Mouse (Mus musculus) C2C12 (cell line): ENCODE results near the gene Gm45521. TPM values are rescaled to one million over a fixed set of nuclear protein-coding genes. Genes with fewer than 3 reads are reported as not detected.

Experiments used
- H3K27me3 ChIP-seq: one replicate; pipeline ENCODE4 v1.6.1; 2011; ENCODE audit not compliant: control insufficient read depth, insufficient read depth, insufficient read length
- H3K36me3 ChIP-seq: one replicate; pipeline ENCODE4 v1.6.1; 2011; ENCODE audit not compliant: control insufficient read depth, insufficient read depth
- H3K4me3 ChIP-seq: one replicate; pipeline ENCODE4 v1.5.1; 2011; ENCODE audit warnings: mild to moderate bottlenecking, control low read depth; ENCODE audit not compliant: poor library complexity, insufficient read depth, severe bottlenecking
- H3K79me2 ChIP-seq: one replicate; pipeline ENCODE4 v1.6.1; 2011; ENCODE audit not compliant: control insufficient read depth, insufficient read depth
- H3K79me3 ChIP-seq: one replicate; pipeline ENCODE4 v1.6.1; 2011; ENCODE audit warnings: low read depth, control low read depth
- H3ac ChIP-seq: one replicate; pipeline ENCODE3; 2011; ENCODE audit warnings: low read depth; ENCODE audit not compliant: control insufficient read depth, insufficient read length
- CEBPB ChIP-seq: IDR thresholded peaks from one replicate; pipeline ENCODE4 v1.6.1; 2011; ENCODE audit warnings: low read depth, mild to moderate bottlenecking, control low read depth, moderate library complexity
- CTCF ChIP-seq: IDR thresholded peaks from one replicate; pipeline ENCODE4 v1.5.1; 2011; ENCODE audit not compliant: control insufficient read depth, insufficient read depth, insufficient read length
- FOSL1 ChIP-seq: IDR thresholded peaks from one replicate; pipeline ENCODE4 v1.8.0; 2011; ENCODE audit warnings: mild to moderate bottlenecking, low read length; ENCODE audit not compliant: poor library complexity, insufficient read depth, severe bottlenecking
- MAX ChIP-seq: IDR thresholded peaks from one replicate; pipeline ENCODE4 v1.6.1; 2011; ENCODE audit warnings: mild to moderate bottlenecking, control low read depth
- MYOD1 ChIP-seq: IDR thresholded peaks from one replicate; pipeline ENCODE4 v1.6.1; 2011; ENCODE audit warnings: low read depth; ENCODE audit not compliant: control insufficient read depth, insufficient read length
- MYOG ChIP-seq: IDR thresholded peaks from one replicate; pipeline ENCODE4 v1.6.1; 2011; ENCODE audit not compliant: control insufficient read depth, insufficient read length; ENCODE audit errors: extremely low read depth
- USF1 ChIP-seq: IDR thresholded peaks from one replicate; pipeline ENCODE4 v1.6.1; 2011; ENCODE audit warnings: low read depth, mild to moderate bottlenecking, control low read depth, moderate library complexity
- polyA plus RNA-seq: library from polyadenylated mRNA; unstranded; fragments of >200 nt; fragmentation: generic; extraction: Trizol; gene quantifications from one replicate; pipeline ENCODE4 v1.2.1, GENCODE M21; 2012; ENCODE audit warnings: missing spikeins

Gene Gm45521
- polyA plus RNA-seq, 1 experiment, result not detected

GRCm38 (mm10) chr14:7943801-7944135 is 13.3 kb upstream of the Gm45521 start:
- Histone ChIP-seq H3K79me2 (no peaks in the 10 kb centered on the region), H3K36me3 (peaks cover 98% of the 10 kb centered on the region), H3K79me3 (no peaks in the 10 kb centered on the region), H3K4me3 (no peak overlapping the region), H3ac (no peak overlapping the region), H3K27me3 (no peaks in the 10 kb centered on the region)
- TF ChIP-seq MYOD1 (no peak), MAX (no peak), MYOG (no peak), CEBPB (no peak), FOSL1 (no peak), USF1 (no peak), CTCF (no peak)

- TF ChIP-seq MAX (no peak), FOSL1 (no peak), CTCF (peak; percentile 12), MYOD1 (no peak)
- peaks cover 98% of the 10 kb centered on the region for H3K36me3 ChIP-seq
- H3K79me2 ChIP-seq, result no peaks in the 10 kb centered on the region
Measured at GRCm38 (mm10) chr14:7944349-7945039, 12.6 kb upstream of the Gm45521 start.

DNA sequence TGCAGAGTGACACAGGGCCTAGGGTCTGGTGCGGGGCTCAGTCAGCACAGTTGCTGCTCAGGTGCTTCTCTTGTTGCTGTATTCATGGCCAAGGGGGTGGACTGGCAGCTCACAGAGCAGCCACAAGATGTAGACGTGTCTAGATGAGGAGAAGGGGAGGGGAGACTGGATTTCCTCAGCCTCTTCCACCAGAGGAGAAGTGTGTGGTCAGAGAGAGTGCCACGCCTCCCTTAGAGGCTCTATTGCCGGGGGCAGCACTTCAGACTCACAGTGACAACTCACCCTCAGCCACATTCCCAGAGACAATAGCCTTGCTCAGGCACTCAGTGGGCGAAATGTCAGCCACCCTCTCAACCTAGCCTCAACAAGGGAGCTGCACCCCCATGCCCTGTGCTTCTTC is 11.8 kb upstream of the Gm45521 start:
- Histone ChIP-seq H3K4me3 (no peak overlapping the region), H3K27me3 (no peaks in the 10 kb centered on the region), H3K36me3 (peaks cover 100% of the 10 kb centered on the region), H3K79me3 (no peaks in the 10 kb centered on the region), H3ac (no peak overlapping the region), H3K79me2 (no peaks in the 10 kb centered on the region)
- TF ChIP-seq FOSL1 (no peak), CTCF (no peak), CEBPB (no peak), MAX (no peak), USF1 (no peak)

More at GRCm38 (mm10) chr14:7944349-7945039, 12.6 kb upstream of the Gm45521 start:
- Histone ChIP-seq H3K4me3 (no peak overlapping the region), H3ac (no peak overlapping the region), H3K79me3 (no peaks in the 10 kb centered on the region), H3K27me3 (no peaks in the 10 kb centered on the region)

- Histone ChIP-seq H3K79me3 (no peaks in the 10 kb centered on the region), H3K36me3 (peaks cover 58% of the 10 kb centered on the region), H3ac (no peak overlapping the region), H3K27me3 (no peaks in the 10 kb centered on the region), H3K79me2 (no peaks in the 10 kb centered on the region), H3K4me3 (no peak overlapping the region)
- no peak for TF ChIP-seq USF1
- no peak for TF ChIP-seq CEBPB
- no peak for TF ChIP-seq FOSL1
- TF ChIP-seq MYOG, result no peak
- TF ChIP-seq MAX, result no peak
- TF ChIP-seq CTCF, result no peak
- TF ChIP-seq MYOD1, result no peak
Measured at GRCm38 (mm10) chr14:7951234-7951633, 5.9 kb upstream of the Gm45521 start.

- H3ac ChIP-seq, result no peak overlapping the region
- H3K4me3 ChIP-seq, result no peak overlapping the region
- no peaks in the 10 kb centered on the region for H3K79me3 ChIP-seq
- no peaks in the 10 kb centered on the region for H3K27me3 ChIP-seq
- H3K79me2 ChIP-seq, result no peaks in the 10 kb centered on the region
- peaks cover 43% of the 10 kb centered on the region for H3K36me3 ChIP-seq
- TF ChIP-seq MYOD1 (no peak), FOSL1 (no peak), CEBPB (no peak), CTCF (no peak), USF1 (no peak), MAX (no peak), MYOG (no peak)
Measured at GRCm38 (mm10) chr14:7952610-7953254, 4.4 kb upstream of the Gm45521 start.

DNA sequence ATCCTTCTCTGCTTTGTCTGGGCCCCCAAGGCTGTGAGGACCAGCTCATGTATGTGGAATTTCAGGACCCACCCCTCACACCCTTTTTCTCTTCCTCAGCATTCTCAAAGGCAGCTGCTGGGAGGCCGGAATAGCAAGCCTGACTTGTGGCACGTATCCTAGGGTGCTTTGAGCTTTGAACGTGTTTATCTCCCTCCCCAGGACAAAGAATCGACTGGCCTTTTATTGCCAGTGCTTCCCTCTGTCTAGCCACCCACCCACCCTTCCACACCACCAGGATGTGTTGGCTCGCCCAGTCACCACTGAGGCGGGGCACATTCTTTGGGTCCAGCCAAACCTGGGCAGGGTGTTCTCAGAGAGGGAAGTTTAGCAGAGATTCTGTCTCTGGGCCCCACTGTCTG is 3.0 kb upstream of the Gm45521 start:
- H3K79me2 ChIP-seq, result no peaks in the 10 kb centered on the region
- no peak overlapping the region for H3ac ChIP-seq
- no peaks in the 10 kb centered on the region for H3K79me3 ChIP-seq
- H3K4me3 ChIP-seq, result no peak overlapping the region
- no peak for TF ChIP-seq USF1
- TF ChIP-seq MAX, result no peak
- TF ChIP-seq FOSL1, result no peak
- no peak for TF ChIP-seq CTCF
- TF ChIP-seq MYOD1, result no peak
- TF ChIP-seq CEBPB, result no peak
- TF ChIP-seq MYOG, result no peak
- no peaks in the 10 kb centered on the region for H3K27me3 ChIP-seq
- H3K36me3 ChIP-seq, result peaks cover 30% of the 10 kb centered on the region
